Mouse (Mus musculus) brain, embryonic 18.5 days (tissue): ENCODE data around the gene Esyt1.

Experiments used
- DNase-seq: peaks from one replicate; pipeline ENCODE4 v3.0.0-alpha.2; 2012; ENCODE audit warnings: low read depth, low spot score

Esyt1 gene

DNA sequence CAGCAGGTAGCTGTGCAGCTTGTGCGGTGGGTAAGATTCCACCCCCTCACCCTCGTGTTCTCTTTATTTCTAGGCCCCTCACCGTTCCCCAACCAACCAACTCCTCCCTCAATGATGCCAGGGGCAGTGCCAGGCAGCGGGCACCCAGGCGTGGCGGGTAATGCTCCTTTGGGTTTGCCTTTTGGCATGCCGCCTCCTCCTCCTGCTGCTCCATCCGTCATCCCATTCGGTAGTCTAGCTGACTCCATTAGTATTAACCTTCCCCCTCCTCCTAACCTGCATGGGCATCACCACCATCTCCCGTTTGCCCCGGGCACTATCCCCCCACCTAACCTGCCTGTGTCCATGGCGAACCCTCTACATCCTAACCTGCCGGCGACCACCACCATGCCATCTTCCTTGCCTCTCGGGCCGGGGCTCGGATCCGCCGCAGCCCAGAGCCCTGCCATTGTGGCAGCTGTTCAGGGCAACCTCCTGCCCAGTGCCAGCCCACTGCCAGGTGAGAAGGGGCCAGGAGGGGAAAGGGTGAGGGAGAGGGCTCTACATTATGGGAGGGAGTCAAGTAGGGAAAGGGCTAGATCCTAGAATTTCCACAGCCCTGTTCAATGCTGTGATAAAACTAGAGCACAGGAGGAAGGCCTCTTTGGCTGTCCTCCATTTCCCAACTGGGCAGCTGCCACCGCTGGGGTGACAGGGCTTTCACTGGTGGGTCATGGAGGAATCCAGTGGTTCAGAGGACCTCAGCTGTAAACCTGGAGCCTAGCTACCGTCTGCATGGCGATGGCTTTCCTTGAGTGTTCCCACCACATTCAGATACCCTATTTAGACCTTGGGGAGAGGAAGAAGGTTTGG, 37.6 kb downstream of the Esyt1 start:
- DNase-seq = no peak

DNA sequence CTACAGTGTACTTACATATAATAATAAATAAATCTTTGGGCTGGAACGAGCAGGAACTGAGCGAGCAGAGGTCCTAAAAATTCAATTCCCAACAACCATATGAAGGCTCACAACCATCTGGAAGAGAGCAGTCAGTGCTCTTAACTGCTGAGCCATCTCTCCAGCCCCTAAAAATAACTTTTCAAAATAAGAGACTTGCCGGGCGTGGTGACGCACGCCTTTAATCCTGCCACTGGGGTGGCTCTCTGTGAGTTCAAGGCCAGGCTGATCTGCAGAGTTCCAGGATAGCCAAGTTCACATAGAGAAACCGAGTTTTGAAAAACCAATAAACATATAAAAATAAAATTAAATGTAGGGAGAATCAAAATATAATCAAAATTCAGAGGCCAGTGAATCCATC, 39.3 kb downstream of the Esyt1 start:
- DNase-seq = no peak

DNA sequence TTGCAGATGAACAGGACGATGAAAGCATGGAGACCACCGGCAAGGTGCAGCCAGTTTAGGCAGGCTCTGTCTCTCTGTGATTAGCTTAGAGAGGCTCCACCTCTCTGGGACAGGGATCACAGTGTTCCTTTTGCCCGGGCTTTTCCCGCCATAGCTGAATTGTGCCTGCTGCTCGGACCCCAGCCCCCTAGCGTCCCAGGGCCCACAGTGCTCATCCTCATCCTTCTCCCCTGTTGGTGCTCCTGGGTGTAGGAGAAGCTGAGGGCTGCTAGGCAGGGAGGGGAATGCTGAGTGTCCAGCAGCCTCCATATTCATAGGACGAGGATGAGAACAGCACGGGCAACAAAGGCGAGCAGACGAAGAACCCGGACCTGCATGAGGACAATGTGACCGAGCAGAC, 51.3 kb downstream of the Esyt1 start:
- no peak for DNase-seq

DNA sequence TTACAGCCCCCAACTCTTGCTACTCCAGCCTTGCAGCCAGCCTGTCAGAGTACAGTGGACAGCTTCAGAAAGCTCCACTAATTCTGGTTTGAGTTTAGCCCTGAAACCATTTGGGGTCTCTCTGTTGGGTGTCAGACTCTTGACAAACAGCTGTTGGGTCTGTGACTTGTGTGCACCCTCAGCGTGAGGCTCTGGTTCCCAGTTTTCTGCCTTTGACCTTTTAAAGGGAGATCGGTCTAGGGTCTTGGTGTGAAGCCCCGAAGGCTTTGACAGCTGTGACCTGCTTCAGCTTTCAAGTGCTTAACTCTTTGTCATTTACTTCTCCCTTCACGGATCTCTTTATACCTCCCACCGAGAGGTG, 65.4 kb downstream of the Esyt1 start:
- DNase-seq = no peak
